Mouse (Mus musculus) erythroblast, embryonic 14.5 days (primary cell): ENCODE data around the gene Sv2c.

Experiments used
- GATA1 ChIP-seq: IDR thresholded peaks from 2 replicates; pipeline ENCODE4 v1.6.1; 2012; ENCODE audit warnings: low read length, inconsistent platforms, mixed read lengths
- TAL1 ChIP-seq: IDR thresholded peaks from 3 replicates; pipeline ENCODE4 v1.6.1; 2012; ENCODE audit warnings: low read length, inconsistent platforms, mixed read lengths

- TF ChIP-seq GATA1 (no peak), TAL1 (no peak)
These were observed 7.4 kb downstream of the Sv2c start for GRCm38 (mm10) chr13:96125011-96125410.
